Mouse (Mus musculus): ENCODE data around the gene Mucl3.

DNA sequence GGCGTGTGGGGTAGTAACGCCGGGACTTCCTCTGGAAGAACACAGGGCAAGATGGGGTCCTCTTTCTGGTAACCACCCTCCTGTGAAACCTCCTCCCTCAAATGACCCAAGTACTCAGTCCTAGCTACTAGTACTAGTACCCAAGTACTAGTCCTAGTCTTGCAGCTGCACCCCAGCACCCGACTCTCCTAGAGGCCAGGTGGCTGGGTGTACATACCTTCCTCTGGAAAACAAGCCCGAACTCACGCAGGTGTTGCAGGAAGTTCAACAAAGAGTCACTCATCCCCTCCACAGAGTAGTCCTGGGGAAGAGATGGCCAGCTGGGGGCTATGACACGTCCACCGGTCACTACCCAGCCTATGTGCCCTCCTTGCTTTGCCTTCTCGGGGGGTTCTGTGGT lies 26.2 kb upstream of the Mucl3 start:
- TF ChIP-seq CTCF (IDR thresholded peaks at IDR 0.05; ENCODE audit: extremely low read depth, insufficient read length, insufficient replicate concordance, low read depth, low read length) (no peak), POLR2A (IDR thresholded peaks at IDR 0.05; ENCODE audit: low read depth, low read length) (no peak)

All from small intestine, adult 2 months (tissue).